Mouse (Mus musculus) CH12F3 (cell line): ENCODE results near the gene Aip.

Experiments used
- in situ Hi-C: fragments of 300-500 bp; cut with MboI; formaldehyde crosslinking; loops from 2 replicates; pipeline ENCODE4 v1.14.3; 2020; ENCODE audit warnings: low sequenced_read_pairs

Aip gene

DNA sequence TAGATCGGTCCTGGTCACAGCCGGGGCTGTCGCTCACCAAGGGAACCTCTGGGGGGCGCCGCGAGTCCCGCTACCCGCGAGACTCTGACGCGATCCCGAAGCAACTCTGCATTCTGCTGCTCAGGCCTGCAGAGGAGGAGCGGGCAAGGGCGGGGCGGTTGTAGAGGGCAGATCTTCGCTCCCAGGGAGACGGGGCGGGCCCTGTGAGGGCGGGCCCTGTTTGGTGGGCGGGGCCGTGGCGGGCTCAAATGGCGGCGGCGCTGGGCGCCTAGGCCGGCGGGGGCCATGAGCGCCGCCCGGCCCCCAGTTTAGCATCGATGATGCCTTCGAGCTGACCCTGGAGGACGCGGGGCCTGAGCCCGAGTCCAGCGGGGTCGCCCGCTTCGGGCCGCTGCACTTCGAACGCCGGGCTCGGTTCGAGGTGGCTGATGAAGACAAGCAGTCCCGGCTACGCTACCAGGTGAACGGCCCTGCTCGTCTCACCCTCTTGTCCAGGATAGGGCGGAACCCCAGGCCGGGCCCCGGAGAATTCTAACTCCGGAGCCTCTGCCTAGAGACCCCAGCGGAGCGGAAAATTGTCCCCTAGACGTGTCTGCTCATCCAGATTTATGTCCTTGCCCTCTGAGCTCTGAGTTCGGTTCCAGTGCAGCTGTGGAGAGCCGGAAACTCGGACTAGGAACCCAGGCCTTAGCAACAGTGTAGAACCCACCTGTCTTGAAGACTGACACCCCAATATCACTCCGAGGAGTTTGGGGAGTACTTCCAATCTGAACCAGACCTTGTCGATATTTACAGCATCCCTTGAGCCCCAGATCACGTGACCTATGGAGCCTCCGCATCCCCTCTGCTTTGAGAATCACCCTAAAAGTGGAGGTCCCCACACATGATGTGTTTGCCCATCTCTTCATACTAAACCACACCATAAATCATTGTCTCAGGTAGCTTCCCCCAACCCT lies at the start of gene Aip:
TSS of gene Aip (minus strand) at position 118 of the 956 bp plus-strand sequence.
- in situ Hi-C loops = no loop called here

DNA sequence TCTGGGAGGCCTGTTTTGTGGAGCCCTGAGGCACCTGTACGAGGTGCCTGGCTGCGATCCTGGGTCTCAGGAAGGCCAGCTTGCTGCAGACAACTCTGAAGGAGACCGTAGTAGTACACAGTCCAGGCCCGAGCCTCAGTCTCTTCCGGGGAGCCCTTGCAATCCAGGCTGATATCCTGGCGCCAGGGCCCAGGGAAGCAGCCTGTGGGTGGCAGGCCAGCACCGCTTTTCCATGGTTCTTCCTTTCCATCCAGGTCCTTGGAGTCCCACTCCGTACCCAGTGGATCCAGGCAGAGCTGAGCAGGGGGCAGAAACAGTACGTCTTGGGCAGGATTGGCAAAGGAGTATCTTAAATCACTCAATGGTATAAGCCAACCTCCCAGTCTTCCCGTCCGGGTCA lies 47.3 kb upstream of the Aip start:
- in situ Hi-C loops = no loop called here

DNA sequence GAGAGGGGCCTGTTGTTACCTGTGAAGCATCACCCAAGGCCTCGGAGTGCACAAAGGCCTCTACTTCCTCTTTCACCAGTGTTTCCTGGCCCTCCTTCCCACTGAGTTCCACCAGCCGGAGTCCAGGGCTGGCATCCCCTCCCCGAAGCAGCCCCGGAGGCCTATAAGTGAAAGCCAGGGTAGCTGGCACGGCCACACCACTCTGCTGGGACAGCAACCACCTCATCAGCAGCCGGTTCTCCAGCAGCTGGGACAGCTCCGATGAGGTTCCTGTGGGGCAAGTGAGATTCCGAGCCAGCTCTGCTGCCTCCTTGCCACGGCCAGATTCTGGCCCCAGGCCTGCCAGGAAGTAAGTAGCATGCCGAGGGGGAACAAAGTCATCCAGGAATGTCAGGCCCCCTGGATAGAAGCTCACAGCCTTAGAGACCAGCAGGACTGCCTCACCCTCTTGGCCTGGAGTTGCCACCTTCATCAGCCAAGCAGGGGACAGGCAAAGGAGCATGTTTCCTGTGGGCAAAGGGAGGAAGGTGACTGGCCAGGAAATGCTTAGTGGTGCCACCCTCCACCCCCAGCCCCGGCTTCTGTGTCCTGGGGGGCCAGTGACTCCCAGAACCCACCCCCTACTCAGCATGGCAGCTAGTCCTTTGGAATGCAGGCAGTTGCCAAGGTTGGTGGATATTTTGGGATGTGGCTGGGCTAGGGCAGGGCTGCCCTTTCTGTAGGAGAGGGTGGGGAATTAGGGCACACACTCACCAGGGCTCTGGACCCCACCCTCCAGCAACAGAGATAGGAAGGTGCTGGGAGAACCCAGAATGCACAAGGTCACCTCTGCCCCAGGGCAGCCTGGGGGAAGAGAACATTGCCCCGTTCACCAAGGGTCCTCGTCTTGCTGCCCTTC lies 46.0 kb upstream of the Aip start:
- in situ Hi-C loops = no loop called here

- in situ Hi-C loops = no loop called here
Measured at GRCm38 (mm10) chr19:4170723-4171392, 45.2 kb upstream of the Aip start.

- in situ Hi-C loops = no loop called here
Measured at GRCm38 (mm10) chr19:4169810-4170209, 44.2 kb upstream of the Aip start.

DNA sequence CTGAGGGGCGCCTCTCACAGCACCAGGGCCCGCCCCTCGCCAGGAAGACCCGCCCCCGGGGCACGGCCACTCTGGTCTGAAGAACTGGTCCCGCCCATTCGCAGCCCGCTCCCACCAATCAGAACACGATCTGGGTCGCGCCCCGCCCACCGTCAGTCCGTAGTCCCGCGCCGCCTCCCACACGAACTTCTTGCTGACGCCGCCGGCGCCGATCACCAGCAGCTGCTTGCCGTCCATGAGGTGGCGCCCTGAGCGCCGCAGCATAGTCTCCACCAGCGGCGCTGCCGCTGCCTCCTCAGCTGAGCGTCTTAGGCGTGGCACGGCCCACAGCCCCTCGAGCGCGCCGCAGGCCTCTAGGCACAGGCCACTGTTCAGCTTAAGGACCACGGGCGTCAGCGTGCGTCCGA lies 43.7 kb upstream of the Aip start:
- in situ Hi-C loops = no loop called here

- in situ Hi-C loops = no loop called here
Measured at GRCm38 (mm10) chr19:4166678-4167476, 41.2 kb upstream of the Aip start.

GRCm38 (mm10) chr19:4164721-4165120 lies 39.1 kb upstream of the Aip start:
- in situ Hi-C loops = no loop called here

- in situ Hi-C loops = no loop called here
Measured at GRCm38 (mm10) chr19:4164100-4164499, 38.4 kb upstream of the Aip start.

- in situ Hi-C loops = no loop called here
Measured at GRCm38 (mm10) chr19:4163543-4163887, 37.9 kb upstream of the Aip start.

GRCm38 (mm10) chr19:4162646-4163542 lies 37.2 kb upstream of the Aip start, which contains the start of gene Rps6kb2:
TSS of gene Rps6kb2 (minus strand) at chr19:4163354.
- in situ Hi-C loops = no loop called here

DNA sequence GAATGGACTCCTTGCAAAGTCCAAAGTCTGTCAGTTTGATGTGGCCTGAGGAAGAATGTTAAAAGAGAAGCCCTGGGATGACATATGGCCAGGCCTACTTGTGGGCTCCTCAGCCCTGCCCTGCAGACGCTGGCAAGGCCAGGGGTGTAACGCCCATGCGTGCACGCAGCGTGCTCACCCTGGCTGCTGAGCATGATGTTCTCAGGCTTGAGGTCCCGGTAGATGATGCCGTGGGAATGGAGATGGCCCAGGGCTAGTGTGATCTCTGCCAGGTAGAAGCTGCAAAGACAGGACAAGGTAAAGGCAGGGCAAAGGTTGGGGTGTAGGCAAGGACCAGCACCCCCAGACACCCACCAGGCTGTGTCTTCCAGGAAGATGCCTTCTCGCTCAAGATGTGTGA lies 33.4 kb upstream of the Aip start:
- in situ Hi-C loops = no loop called here

GRCm38 (mm10) chr19:4156771-4157170 lies 31.1 kb upstream of the Aip start:
- in situ Hi-C loops = no loop called here

- in situ Hi-C loops = no loop called here
Measured at GRCm38 (mm10) chr19:4156073-4156579, 30.5 kb upstream of the Aip start.

GRCm38 (mm10) chr19:4155223-4156072 lies 29.8 kb upstream of the Aip start:
- in situ Hi-C loops = no loop called here

DNA sequence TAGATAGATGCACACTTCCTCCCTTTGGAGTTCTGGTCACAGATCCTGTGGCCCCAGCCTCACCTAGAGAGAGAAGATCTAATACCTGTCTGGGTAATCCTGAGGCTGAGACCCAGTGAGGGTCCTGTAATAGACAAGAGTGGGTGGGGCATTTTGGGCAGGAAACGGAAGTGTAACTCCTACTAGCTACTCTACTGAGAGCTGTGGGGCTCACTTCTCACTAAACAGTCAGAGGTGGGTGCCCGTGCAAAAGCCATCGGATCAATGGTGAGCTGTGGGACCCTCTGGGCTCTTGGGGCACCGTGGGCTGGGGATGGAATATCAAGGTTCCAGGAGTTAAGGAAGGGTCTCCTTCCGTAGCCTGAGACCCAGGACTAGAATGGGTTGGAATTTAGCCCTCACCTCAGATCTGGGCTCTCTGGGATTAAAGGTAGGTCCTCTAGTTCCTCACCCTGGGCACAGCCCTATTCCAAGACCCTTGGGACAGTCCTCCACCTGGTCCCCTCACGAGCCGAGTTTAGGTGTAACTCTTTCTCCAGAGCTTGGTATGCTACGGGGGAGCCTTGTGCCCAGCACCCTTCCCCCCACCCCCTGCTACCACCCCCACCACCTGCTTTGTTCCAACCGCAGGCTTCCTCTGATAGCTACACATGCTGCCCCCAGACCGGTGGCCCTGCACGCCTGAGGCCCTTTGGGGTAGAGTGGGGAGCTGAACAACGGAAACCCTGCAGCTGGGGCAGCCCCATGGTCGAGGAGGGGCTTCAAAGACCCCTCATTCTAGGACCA lies 29.0 kb upstream of the Aip start:
- in situ Hi-C loops = no loop called here

GRCm38 (mm10) chr19:4153232-4153654 lies 27.6 kb upstream of the Aip start, which contains the start of gene Ptprcap:
TSS of gene Ptprcap (plus strand) at chr19:4153604.
- in situ Hi-C loops = no loop called here
